Mouse (Mus musculus) adrenal gland, adult 10 weeks (tissue): ENCODE measurements around the gene Vps18. TPM values are rescaled to one million over a fixed set of nuclear protein-coding genes. Genes with fewer than 3 reads are reported as not detected.

Experiments
- polyA plus RNA-seq: library from polyadenylated mRNA; stranded (reverse); fragments of 350-450 nt; fragmentation: Illumina TruSeq; extraction: RNeasy Lipid Tissue Mini Kit (QIAGEN cat#74804); gene quantifications from one replicate; pipeline ENCODE4 v1.2.3, GENCODE M21; 2014; ENCODE audit warnings: low read depth, low replicate concordance

Vps18 gene
- 0.29 TPM for polyA plus RNA-seq

GRCm38 (mm10) chr2:119288270-119288882, at the start of gene Vps18:
TSS of gene Vps18 (plus strand) at chr2:119288740.

DNA sequence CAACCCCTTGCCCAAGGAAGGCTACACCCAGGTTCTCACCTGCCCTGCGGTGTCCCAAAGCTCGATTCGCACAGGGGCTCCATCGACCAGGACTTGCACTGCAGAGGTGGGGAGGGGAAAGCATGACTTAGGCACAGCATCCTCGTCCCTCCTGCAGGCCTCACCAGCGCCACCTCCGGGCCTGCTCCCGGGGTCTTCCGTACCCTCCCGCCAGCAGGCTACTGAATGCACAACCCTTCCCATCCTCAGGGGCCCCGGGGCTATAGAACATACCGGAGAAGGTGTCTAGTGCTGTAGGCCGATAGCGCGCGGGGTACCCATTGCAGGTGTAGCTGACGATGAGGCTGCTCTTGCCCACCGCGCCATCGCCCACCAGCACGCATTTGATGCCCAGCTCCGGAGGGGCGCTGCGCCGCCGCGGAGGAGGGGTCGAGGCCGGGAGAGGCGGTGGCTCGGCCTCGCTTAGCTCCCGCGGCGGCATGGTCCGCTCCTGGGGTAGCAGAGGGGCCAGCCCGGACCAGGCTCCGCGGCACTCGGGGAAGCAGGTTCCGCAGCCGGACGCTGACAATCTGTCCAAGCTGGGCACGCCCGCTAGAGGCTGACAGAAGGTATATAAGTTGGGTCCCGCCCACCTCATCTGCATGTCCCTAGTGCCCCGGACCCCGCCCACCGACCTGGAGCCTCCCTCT, 17.8 kb upstream of the Vps18 start, which contains the start of gene Rhov:
Rhov (minus strand) TSS at position 630 of the 689 bp plus-strand sequence.

DNA sequence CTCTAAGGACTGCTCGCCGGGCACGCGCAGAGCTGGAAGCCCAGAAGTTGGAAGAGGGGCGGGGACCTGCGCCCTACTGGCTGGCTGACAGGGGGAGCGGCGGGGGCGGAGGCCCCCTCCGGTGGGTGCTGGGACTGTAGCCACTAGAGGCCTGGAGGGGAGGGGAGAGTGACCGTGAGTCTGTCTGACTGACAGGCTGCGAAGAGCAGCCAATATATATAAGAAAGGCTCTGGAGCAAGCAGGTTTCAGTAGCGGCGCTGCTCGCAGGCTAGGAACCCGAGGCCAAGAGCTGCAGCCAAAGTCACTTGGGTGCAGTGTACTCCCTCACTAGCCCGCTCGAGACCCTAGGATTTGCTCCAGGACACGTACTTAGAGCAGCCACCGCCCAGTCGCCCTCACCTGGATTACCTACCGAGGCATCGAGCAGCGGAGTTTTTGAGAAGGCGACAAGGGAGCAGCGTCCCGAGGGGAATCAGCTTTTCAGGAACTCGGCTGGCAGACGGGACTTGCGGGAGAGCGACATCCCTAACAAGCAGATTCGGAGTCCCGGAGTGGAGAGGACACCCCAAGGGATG, 37.1 kb downstream of the Vps18 start, which contains the start of gene Dll4:
Dll4 (plus strand) TSS at position 217 of the 576 bp plus-strand sequence.

Other genes with a start within 250 kb of the Vps18 start
- gene Knl1, start 241.6 kb upstream of the Vps18 start, polyA plus RNA-seq: 3.4 TPM
- gene Rad51, start 175.9 kb upstream of the Vps18 start, polyA plus RNA-seq: 2.2 TPM
- gene Rmdn3, start 131.7 kb upstream of the Vps18 start, polyA plus RNA-seq: 49.1 TPM
- gene Gchfr, start 121.0 kb upstream of the Vps18 start, polyA plus RNA-seq: not detected
- not detected for gene Gm14137, start 114.2 kb upstream of the Vps18 start, polyA plus RNA-seq
- gene Zfyve19, start 80.1 kb upstream of the Vps18 start, polyA plus RNA-seq: 4.3 TPM
- 1.7 TPM for gene Dnajc17, start 79.9 kb upstream of the Vps18 start, polyA plus RNA-seq
- gene Ppp1r14d, start 58.8 kb upstream of the Vps18 start, polyA plus RNA-seq: not detected
- 0.58 TPM for gene Spint1, start 51.4 kb upstream of the Vps18 start, polyA plus RNA-seq
- not detected for gene Rhov, start 17.5 kb upstream of the Vps18 start, polyA plus RNA-seq
- gene Dll4, start 37.0 kb downstream of the Vps18 start, polyA plus RNA-seq: 0.58 TPM
- gene Chac1, start 62.5 kb downstream of the Vps18 start, polyA plus RNA-seq: 0.93 TPM
- gene Ino80, start 188.9 kb downstream of the Vps18 start, polyA plus RNA-seq: 26.5 TPM